14 mouse cellular contexts compared by ENCODE assay signal in the genomic region with DNA sequence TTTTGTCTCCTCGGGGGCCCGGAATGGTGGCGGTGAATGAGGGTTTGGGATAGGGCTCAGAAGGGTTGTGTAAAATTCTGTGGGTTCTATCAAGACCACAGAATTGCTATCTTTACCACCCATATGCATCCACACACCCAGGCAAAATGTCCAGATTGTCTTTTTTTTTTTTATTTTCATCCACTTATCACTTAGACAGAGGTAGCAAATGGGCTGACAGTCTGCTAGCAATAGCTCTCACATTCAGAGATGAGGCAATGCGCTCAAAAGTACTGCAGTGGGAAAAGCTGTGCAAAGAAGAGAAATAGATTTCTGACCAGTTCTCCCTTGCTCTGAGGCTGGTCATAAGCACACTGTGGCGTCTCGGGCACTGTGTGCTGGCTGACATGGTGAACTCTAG.
"Had no signal": no experiment of that assay in that cellular context is flagged by ENCODE, and none has a peak within 500 bp of the region (broad histone marks: within the 10 kb centered on the region; RNA-seq: fewer than 3 reads in every experiment).

No protein-coding gene starts in this region.

- H3K4me3 ChIP-seq: limb, embryonic 13.5 days; megakaryocyte, embryonic 14.5 days; midbrain, embryonic 12.5 days had no signal

- ATAC-seq: intestine, embryonic 16.5 days; midbrain, embryonic 16.5 days had no signal

- H3K27ac ChIP-seq: limb, embryonic 13.5 days; midbrain, embryonic 12.5 days had no signal

- H3K9me3 ChIP-seq: limb, embryonic 13.5 days; megakaryocyte, embryonic 14.5 days; midbrain, embryonic 12.5 days had no signal

- H3K4me1 ChIP-seq: midbrain, embryonic 12.5 days had no signal

- DNase-seq: kidney, adult 8-10 months; kidney, postnatal 25 days; left cerebral cortex, postnatal 4 days; lung, adult 18-20 months; lung, postnatal 4 days; right cerebral cortex, adult 18-20 months; right cerebral cortex, postnatal 25 days; thymus, postnatal 36 days had no signal

- H3K36me3 ChIP-seq: limb, embryonic 13.5 days; midbrain, embryonic 12.5 days had no signal

- H3K4me2 ChIP-seq: limb, embryonic 13.5 days; liver, embryonic 11.5 days; midbrain, embryonic 12.5 days had no signal

- H3K27me3 ChIP-seq: limb, embryonic 13.5 days; midbrain, embryonic 12.5 days had no signal

- H3K9ac ChIP-seq: limb, embryonic 13.5 days; midbrain, embryonic 12.5 days had no signal
